Mouse (Mus musculus): ENCODE measurements around the gene Srsf12. TPM values are rescaled to one million over a fixed set of nuclear protein-coding genes. Genes with fewer than 3 reads are reported as not detected.

Srsf12 gene
- total RNA-seq (2023) = not detected

GRCm38 (mm10) chr4:33208881-33209841 lies at the start of gene Srsf12:
TSS of gene Srsf12 (plus strand) at chr4:33208991.

GRCm38 (mm10) chr4:33189735-33190036 lies 19.1 kb upstream of the Srsf12 start, which contains the start of gene Pm20d2:
TSS of gene Pm20d2 (minus strand) at chr4:33189737.

Other genes with a start within 250 kb of the Srsf12 start
- under 1 TPM; 0.75 to 0.88 TPM for gene Rragd, start 226.0 kb upstream of the Srsf12 start, total RNA-seq (2023)
- 10 to 100 TPM; 52.0 to 58.1 TPM for gene Ube2j1, start 177.6 kb upstream of the Srsf12 start, total RNA-seq (2023)
- gene Gabrr2, start 146.0 kb upstream of the Srsf12 start, total RNA-seq (2023) = under 1 TPM in 1 of 2 experiments, not detected in 1; 0.40 TPM
- gene Gabrr1, start 76.5 kb upstream of the Srsf12 start, total RNA-seq (2023) = not detected
- not detected for gene Pm20d2, start 19.3 kb upstream of the Srsf12 start, total RNA-seq (2023)
- 100 to 1,000 TPM; 354 to 365 TPM for gene Pnrc1, start 81.2 kb downstream of the Srsf12 start, total RNA-seq (2023)
- 10 to 100 TPM; 19.5 to 20.9 TPM for gene Rngtt, start 101.3 kb downstream of the Srsf12 start, total RNA-seq (2023)

Data from neutrophil, adult 83 days (primary cell).